Mouse (Mus musculus): ENCODE data around the gene Oxsr1. TPM values are rescaled to one million over a fixed set of nuclear protein-coding genes. Genes with fewer than 3 reads are reported as not detected.

The Oxsr1 gene
- polyA plus RNA-seq, 1 experiment from 2014 or later = 14.3 TPM

- peaks cover 51% of the 10 kb centered on the region for H3K36me3 ChIP-seq (replicated peaks)
- no peaks in the 10 kb centered on the region for H3K4me1 ChIP-seq
- H3K27ac ChIP-seq = no peak overlapping the region
- no peak for DNase-seq (ENCODE audit: extremely low spot score, low spot score)
- no peaks in the 10 kb centered on the region for H3K27me3 ChIP-seq (ENCODE audit: poor library complexity, severe bottlenecking)
- no peaks in the 10 kb centered on the region for H3K9me3 ChIP-seq
- WGBS = 90% methylated on average over 10 of the region's 10 CpGs
- no peak overlapping the region for H3K4me3 ChIP-seq
Measured at GRCm38 (mm10) chr9:119350947-119351705, 28.9 kb upstream of the Oxsr1 start.

DNA sequence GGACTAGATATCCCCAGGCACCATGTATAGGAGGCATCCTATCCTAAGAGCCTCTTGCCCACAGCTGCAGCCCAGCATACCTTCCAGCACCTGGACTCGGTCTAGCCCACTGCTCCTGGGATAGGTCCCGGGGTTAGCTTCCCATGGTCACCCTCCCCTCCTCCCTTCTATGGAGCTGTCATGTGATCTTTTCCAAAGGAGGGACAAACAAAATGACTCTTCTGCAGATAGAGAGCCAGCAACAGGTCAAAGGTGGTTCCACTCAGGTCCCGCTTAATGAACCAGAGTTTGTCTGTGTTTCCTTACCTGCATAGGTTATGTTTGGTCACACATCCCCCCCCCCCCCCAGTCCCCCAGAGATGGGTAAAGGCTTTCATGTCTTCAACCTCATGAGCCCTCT is 28.3 kb upstream of the Oxsr1 start:
- Histone ChIP-seq H3K36me3 (replicated peaks) (peaks cover 57% of the 10 kb centered on the region), H3K4me1 (no peaks in the 10 kb centered on the region), H3K4me3 (no peak overlapping the region), H3K9me3 (no peaks in the 10 kb centered on the region), H3K27ac (no peak overlapping the region), H3K27me3 (ENCODE audit: poor library complexity, severe bottlenecking) (no peaks in the 10 kb centered on the region)
- no peak for DNase-seq (ENCODE audit: extremely low spot score, low spot score)
- 94% methylated on average over 3 of the region's 3 CpGs for WGBS

DNA sequence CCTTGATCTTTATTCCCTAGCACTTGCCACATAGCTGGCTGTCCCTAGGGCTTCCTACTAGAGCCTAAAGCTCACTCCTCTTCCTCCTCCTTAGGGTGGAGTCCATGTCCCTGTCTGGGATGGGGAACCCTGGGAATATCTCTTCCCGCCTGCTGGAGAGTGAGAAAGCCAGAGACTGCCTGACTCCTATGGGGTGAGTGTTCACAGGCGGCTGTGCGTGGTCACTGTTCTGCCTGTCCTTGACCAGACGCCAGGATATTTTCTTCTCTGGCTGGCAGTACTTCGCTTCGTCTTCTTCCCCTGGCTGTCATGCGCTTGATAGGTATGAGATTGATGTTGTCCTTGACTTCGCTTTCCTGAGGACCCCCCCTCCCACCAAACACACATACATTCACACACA is 24.1 kb upstream of the Oxsr1 start:
- WGBS = 97% methylated on average over 8 of the region's 8 CpGs
- H3K27me3 ChIP-seq (ENCODE audit: poor library complexity, severe bottlenecking) = no peaks in the 10 kb centered on the region

DNA sequence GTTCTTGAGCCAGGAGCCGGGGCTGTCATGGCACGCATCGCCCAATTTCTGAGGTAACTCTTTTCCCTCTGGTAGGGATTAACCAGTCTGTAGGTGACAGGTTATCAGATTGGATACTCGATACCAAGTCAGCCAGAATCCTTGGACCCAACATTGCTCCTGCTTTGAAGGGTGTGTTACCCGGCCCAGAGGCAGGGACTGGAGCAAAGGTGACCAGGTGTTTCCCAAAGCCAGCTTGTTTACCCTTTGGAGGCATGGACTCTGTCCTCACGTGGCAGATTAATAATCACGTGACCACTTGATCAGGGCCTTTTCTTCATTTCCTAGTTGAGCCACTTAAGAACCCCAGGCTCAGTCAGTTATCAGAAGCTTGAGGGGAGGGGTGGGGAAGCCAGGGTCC is 20.5 kb upstream of the Oxsr1 start:
- Histone ChIP-seq H3K27me3 (ENCODE audit: poor library complexity, severe bottlenecking) (peaks cover 23% of the 10 kb centered on the region), H3K4me3 (0 out of 2 replicates have a peak overlapping the region, but pooled peaks have one; percentile 65), H3K27ac (no peak overlapping the region), H3K36me3 (replicated peaks) (peaks cover 53% of the 10 kb centered on the region), H3K4me1 (peaks cover 35% of the 10 kb centered on the region), H3K9me3 (no peaks in the 10 kb centered on the region)
- 92% methylated on average over 7 of the region's 7 CpGs for WGBS
- no peak for DNase-seq (ENCODE audit: extremely low spot score, low spot score)

More for the DNA sequence above, 24.1 kb upstream of the Oxsr1 start:
- no peak for DNase-seq (ENCODE audit: extremely low spot score, low spot score)
- Histone ChIP-seq H3K27ac (no peak overlapping the region), H3K4me3 (no peak overlapping the region), H3K36me3 (replicated peaks) (peaks cover 87% of the 10 kb centered on the region), H3K9me3 (no peaks in the 10 kb centered on the region), H3K4me1 (peaks cover 15% of the 10 kb centered on the region)

GRCm38 (mm10) chr9:119340909-119341816 is 18.9 kb upstream of the Oxsr1 start, which contains the start of gene Myd88:
Gene Myd88 (minus strand): TSS chr9:119341411.
- Histone ChIP-seq H3K4me3 (peak within 1 kb of the TSS; percentile 65), H3K36me3 (replicated peaks) (peaks cover 37% of the 10 kb centered on the region), H3K27me3 (ENCODE audit: poor library complexity, severe bottlenecking) (peaks cover 25% of the 10 kb centered on the region), H3K27ac (peak within 1 kb of the TSS; percentile 89), H3K9me3 (no peaks in the 10 kb centered on the region), H3K4me1 (peaks cover 35% of the 10 kb centered on the region)
- peak; percentile 95 for DNase-seq (ENCODE audit: extremely low spot score, low spot score)
- WGBS = under 1% methylated on average over 68 of the region's 68 CpGs

GRCm38 (mm10) chr9:119340212-119340580 is 18.0 kb upstream of the Oxsr1 start:
- peak overlapping the region; percentile 89 for H3K27ac ChIP-seq
- peaks cover 25% of the 10 kb centered on the region for H3K27me3 ChIP-seq (ENCODE audit: poor library complexity, severe bottlenecking)
- peaks cover 35% of the 10 kb centered on the region for H3K4me1 ChIP-seq
- H3K9me3 ChIP-seq = no peaks in the 10 kb centered on the region
- peak overlapping the region; percentile 65 for H3K4me3 ChIP-seq
- no peak for DNase-seq (ENCODE audit: extremely low spot score, low spot score)
- H3K36me3 ChIP-seq (replicated peaks) = peaks cover 27% of the 10 kb centered on the region
- 6% methylated on average over 8 of the region's 8 CpGs for WGBS

DNA sequence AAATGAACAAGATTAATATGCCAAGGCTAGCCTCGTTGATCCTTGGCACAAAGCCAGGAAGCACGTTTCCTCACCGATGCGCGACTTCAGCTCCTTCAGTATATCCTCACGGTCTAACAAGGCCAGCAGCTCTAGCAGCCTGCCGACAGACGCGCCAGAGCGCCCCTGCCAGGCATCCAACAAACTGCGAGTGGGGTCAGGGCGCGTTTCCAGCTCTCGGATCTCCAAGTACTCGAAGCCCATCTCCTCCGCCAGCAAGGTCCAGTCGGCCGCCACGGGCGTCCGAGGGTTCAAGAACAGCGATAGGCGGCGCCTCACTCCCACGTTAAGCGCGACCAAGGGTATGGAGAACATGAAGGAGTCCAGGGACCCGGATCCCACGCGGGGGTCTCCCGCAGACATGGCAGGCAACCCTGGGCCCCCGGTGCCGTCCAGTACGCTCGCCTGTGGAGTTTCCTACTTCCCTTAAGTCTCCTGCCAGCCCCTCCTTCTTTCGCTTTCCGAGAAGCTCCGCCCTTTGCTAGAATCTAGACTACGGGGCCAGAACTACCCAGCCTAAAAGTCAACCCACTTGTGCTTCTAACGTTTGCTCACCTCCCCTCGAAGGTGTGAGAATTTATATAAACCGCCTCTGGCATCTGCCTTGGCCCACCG is 17.5 kb upstream of the Oxsr1 start, which contains the start of gene Acaa1a:
Acaa1a (plus strand) TSS at position 119 of the 654 bp plus-strand sequence.
- Histone ChIP-seq H3K27me3 (ENCODE audit: poor library complexity, severe bottlenecking) (peaks cover 25% of the 10 kb centered on the region), H3K4me3 (peak within 1 kb of the TSS; percentile 65), H3K4me1 (peaks cover 35% of the 10 kb centered on the region), H3K27ac (peak within 1 kb of the TSS; percentile 89), H3K36me3 (replicated peaks) (peaks cover 22% of the 10 kb centered on the region), H3K9me3 (no peaks in the 10 kb centered on the region)
- 2% methylated on average over 43 of the region's 43 CpGs for WGBS
- peak; percentile 52 for DNase-seq (ENCODE audit: extremely low spot score, low spot score)

DNA sequence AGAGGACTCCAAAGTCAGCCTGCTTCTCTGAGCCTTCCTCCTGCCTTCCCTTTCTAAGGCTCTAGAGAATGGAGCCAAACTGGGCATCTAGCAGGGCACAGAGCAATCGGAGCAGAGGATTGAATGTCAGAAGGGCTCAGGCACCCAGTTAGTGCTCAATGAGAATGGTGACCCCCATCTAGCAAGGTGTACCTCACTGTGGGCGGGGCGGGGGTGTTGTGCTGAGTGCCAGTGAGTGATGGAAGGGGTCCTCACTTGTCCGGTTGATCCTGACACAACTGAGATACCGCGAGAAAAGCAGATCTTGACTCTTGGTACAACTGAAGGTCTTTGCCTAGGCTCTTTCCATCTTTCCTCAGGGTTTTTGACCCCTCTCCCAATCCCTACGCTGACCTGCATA is 16.9 kb upstream of the Oxsr1 start:
- Histone ChIP-seq H3K27me3 (ENCODE audit: poor library complexity, severe bottlenecking) (peaks cover 25% of the 10 kb centered on the region), H3K4me3 (peak overlapping the region; percentile 65), H3K4me1 (peaks cover 35% of the 10 kb centered on the region), H3K9me3 (no peaks in the 10 kb centered on the region), H3K27ac (peak overlapping the region; percentile 89; the same call in 1 of the 2 replicates), H3K36me3 (replicated peaks) (peaks cover 17% of the 10 kb centered on the region)
- WGBS = 49% methylated on average over 7 of the region's 7 CpGs
- DNase-seq (ENCODE audit: extremely low spot score, low spot score) = no peak

DNA sequence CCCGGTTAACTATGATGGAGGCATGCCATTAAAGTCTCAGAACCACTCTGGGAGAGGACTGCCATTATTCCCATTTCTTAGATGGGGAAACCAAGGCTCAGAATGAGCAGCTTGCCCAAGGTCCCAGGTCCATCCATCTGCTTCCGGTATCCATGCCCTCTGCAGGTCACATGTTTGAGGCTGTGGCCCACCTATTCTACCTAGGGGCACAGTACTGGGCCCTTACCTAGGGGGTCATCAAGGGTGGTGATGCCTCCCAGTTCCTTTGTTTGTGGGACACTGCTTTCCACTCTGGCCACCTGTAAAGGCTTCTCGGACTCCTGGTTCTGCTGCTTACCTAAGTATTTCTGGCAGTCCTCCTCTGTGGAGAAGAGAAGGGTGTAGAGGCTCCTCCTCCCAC is 16.1 kb upstream of the Oxsr1 start:
- no peak for DNase-seq (ENCODE audit: extremely low spot score, low spot score)

GRCm38 (mm10) chr9:119337842-119338241 is 15.6 kb upstream of the Oxsr1 start:
- 92% methylated on average over 14 of the region's 14 CpGs for WGBS
- peaks cover 25% of the 10 kb centered on the region for H3K27me3 ChIP-seq (ENCODE audit: poor library complexity, severe bottlenecking)
- no peak overlapping the region for H3K4me3 ChIP-seq
- DNase-seq (ENCODE audit: extremely low spot score, low spot score) = no peak
- H3K4me1 ChIP-seq = peaks cover 33% of the 10 kb centered on the region
- H3K36me3 ChIP-seq (replicated peaks) = peaks cover 4% of the 10 kb centered on the region
- no peaks in the 10 kb centered on the region for H3K9me3 ChIP-seq
- H3K27ac ChIP-seq = no peak overlapping the region

More for the DNA sequence above, 16.1 kb upstream of the Oxsr1 start:
- H3K36me3 ChIP-seq (replicated peaks) = peaks cover 9% of the 10 kb centered on the region
- H3K4me3 ChIP-seq = no peak overlapping the region
- H3K9me3 ChIP-seq = no peaks in the 10 kb centered on the region
- H3K4me1 ChIP-seq = peaks cover 35% of the 10 kb centered on the region
- whole genome bisulfite sequencing = 89% methylated on average over 3 of the region's 3 CpGs
- peaks cover 25% of the 10 kb centered on the region for H3K27me3 ChIP-seq (ENCODE audit: poor library complexity, severe bottlenecking)
- no peak overlapping the region for H3K27ac ChIP-seq

GRCm38 (mm10) chr9:119335571-119335970 is 13.3 kb upstream of the Oxsr1 start:
- peaks cover 25% of the 10 kb centered on the region for H3K27me3 ChIP-seq (ENCODE audit: poor library complexity, severe bottlenecking)
- DNase-seq (ENCODE audit: extremely low spot score, low spot score) = no peak
- 83% methylated on average over 4 of the region's 4 CpGs for WGBS
- H3K4me1 ChIP-seq = peaks cover 17% of the 10 kb centered on the region
- H3K27ac ChIP-seq = no peak overlapping the region
- H3K4me3 ChIP-seq = no peak overlapping the region
- no peaks in the 10 kb centered on the region for H3K9me3 ChIP-seq
- no peaks in the 10 kb centered on the region for H3K36me3 ChIP-seq (replicated peaks)

DNA sequence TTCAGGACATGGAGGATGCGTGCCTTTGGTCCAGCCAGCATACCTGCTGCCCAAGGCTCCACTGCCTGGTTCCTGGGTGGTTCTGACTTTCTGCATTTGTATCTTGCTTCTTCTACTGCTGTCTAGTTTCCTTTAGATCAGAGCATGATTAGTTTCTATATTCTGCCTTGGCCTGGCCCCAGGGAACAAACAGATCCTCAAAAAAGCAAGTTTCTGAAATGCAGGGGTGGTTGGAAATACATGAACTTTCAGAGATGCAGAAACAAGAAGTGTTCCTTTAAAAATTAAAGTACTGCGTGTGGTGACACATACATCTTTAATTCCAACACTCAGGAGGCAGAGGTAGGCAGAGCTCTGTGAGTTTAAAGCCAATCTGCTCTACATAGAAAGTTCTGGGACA is 12.6 kb upstream of the Oxsr1 start:
- Histone ChIP-seq H3K4me1 (peaks cover 10% of the 10 kb centered on the region), H3K36me3 (replicated peaks) (no peaks in the 10 kb centered on the region), H3K27ac (no peak overlapping the region), H3K27me3 (ENCODE audit: poor library complexity, severe bottlenecking) (peaks cover 23% of the 10 kb centered on the region), H3K9me3 (no peaks in the 10 kb centered on the region), H3K4me3 (no peak overlapping the region)
- DNase-seq (ENCODE audit: extremely low spot score, low spot score) = no peak
- WGBS = 85% methylated on average over 2 of the region's 2 CpGs
